Comparison of ENCODE assay signal across 16 mouse cellular contexts in genomic region chr11:30257085-30257484, GRCm38 (mm10). TPM values are rescaled to one million over a fixed set of nuclear protein-coding genes. Genes with fewer than 3 reads are reported as not detected.
DNase-seq lines count a peak whose midpoint lies in the region; ATAC-seq and TF ChIP-seq lines count a peak whose summit lies in the region.
"Had no signal": no experiment of that assay in that cellular context is flagged by ENCODE, and none has a peak within 500 bp of the region (broad histone marks: within the 10 kb centered on the region; RNA-seq: fewer than 3 reads in every experiment).

No protein-coding gene starts in this region.

- DNase-seq in heart, adult 2 months: no peak
- DNase-seq in heart, postnatal 36 days: no peak
- DNase-seq in kidney, postnatal 0 days (ENCODE audit: low spot score): peak; percentile 57
- no peak for DNase-seq in kidney, adult 8-10 months
- peak; percentile 60 for DNase-seq in lung, postnatal 0 days (ENCODE audit: low spot score)
- DNase-seq in lung, adult 18-20 months: no peak
- no peak for DNase-seq in spleen, postnatal 36 days (ENCODE audit: low spot score in 2 of 2)
- DNase-seq: adrenal gland, postnatal 36 days; B cell, adult 2 months; gastrocnemius, postnatal 10 days; layer of hippocampus, adult 9-11 months had no signal

- no peak overlapping the region for H3K9ac ChIP-seq in heart, adult 2 months (ENCODE audit: low read depth, low read length)
- H3K9ac ChIP-seq in kidney, postnatal 0 days (ENCODE audit: low read depth, low read length): no peak overlapping the region
- H3K9ac ChIP-seq in lung, postnatal 0 days (replicated peaks; ENCODE audit: low read depth): no peak overlapping the region
- H3K9ac ChIP-seq: embryonic facial prominence, embryonic 15.5 days; hindbrain, embryonic 13.5 days; limb, embryonic 12.5 days had no signal

- no peak for TF ChIP-seq CTCF in heart, adult 2 months (IDR thresholded peaks at IDR 0.05)
- TF ChIP-seq CTCF in kidney, postnatal 0 days (IDR thresholded peaks at IDR 0.05; ENCODE audit: low read depth): no peak
- no peak for TF ChIP-seq CTCF in lung, postnatal 0 days (IDR thresholded peaks at IDR 0.05)

- H3K4me2 ChIP-seq in kidney, postnatal 0 days (ENCODE audit: low read length): no peak overlapping the region
- H3K4me2 ChIP-seq in lung, postnatal 0 days (replicated peaks; ENCODE audit: low read depth, low read length): no peak overlapping the region
- peak overlapping the region; percentile 35 for H3K4me2 ChIP-seq in myocyte (ENCODE audit: low read depth)
- H3K4me2 ChIP-seq: embryonic facial prominence, embryonic 15.5 days; hindbrain, embryonic 13.5 days; limb, embryonic 12.5 days had no signal

- intact Hi-C loops in heart, adult 2 months (cut with DNase I): loop anchor here (2.0 kb wide), 1 partner anchor 96 kb away; no protein-coding TSS in a partner anchor
- intact Hi-C loops in heart, postnatal 36 days (cut with DNase I): no loop called here

- peaks cover 28% of the 10 kb centered on the region for H3K4me1 ChIP-seq in heart, adult 2 months (ENCODE audit: control insufficient read depth, insufficient read depth, low read length)
- peaks cover 8% of the 10 kb centered on the region; the same call in 1 of the 2 replicates for H3K4me1 ChIP-seq in kidney, postnatal 0 days (replicated peaks; ENCODE audit: insufficient read depth, low read length)
- peaks cover 16% of the 10 kb centered on the region; the same call in 1 of the 2 replicates for H3K4me1 ChIP-seq in lung, postnatal 0 days (ENCODE audit: insufficient read depth, low read depth, low read length)
- H3K4me1 ChIP-seq: forebrain, embryonic 10.5 days had no signal

- no peak overlapping the region for H3ac ChIP-seq in myocyte (ENCODE audit: control insufficient read depth, insufficient read length)

- TF ChIP-seq POLR2A in heart, adult 2 months (IDR thresholded peaks at IDR 0.05; ENCODE audit: insufficient read depth, low read depth, low read length): no peak
- no peak for TF ChIP-seq POLR2A in myocyte (IDR thresholded peaks at IDR 0.05; ENCODE audit: insufficient read length, low read depth)

- H3K4me3 ChIP-seq in heart, adult 2 months: peak overlapping the region; percentile 11
- no peak overlapping the region for H3K4me3 ChIP-seq in kidney, postnatal 0 days (replicated peaks; ENCODE audit: low read depth, low read length)
- no peak overlapping the region for H3K4me3 ChIP-seq in lung, postnatal 0 days (ENCODE audit: low read depth, low read length)
- no peak overlapping the region for H3K4me3 ChIP-seq in myocyte
- H3K4me3 ChIP-seq: embryonic facial prominence, embryonic 15.5 days; forebrain, embryonic 10.5 days; hindbrain, embryonic 13.5 days; limb, embryonic 12.5 days had no signal

- peaks cover 8% of the 10 kb centered on the region for H3K79me2 ChIP-seq in heart, adult 2 months (replicated peaks; ENCODE audit: control insufficient read depth, insufficient read depth, low read length)
- H3K79me2 ChIP-seq in myocyte (ENCODE audit: control insufficient read depth, insufficient read depth): peaks cover 98% of the 10 kb centered on the region

- H3K36me3 ChIP-seq in heart, adult 2 months (ENCODE audit: control insufficient read depth, insufficient read depth, low read length): peaks cover 61% of the 10 kb centered on the region
- no peaks in the 10 kb centered on the region for H3K36me3 ChIP-seq in kidney, postnatal 0 days (ENCODE audit: insufficient read depth, low read length)
- H3K36me3 ChIP-seq in lung, postnatal 0 days (ENCODE audit: insufficient read depth, low read length): no peaks in the 10 kb centered on the region
- H3K36me3 ChIP-seq in myocyte (ENCODE audit: control insufficient read depth, insufficient read depth): peaks cover 8% of the 10 kb centered on the region
- H3K36me3 ChIP-seq: embryonic facial prominence, embryonic 15.5 days; forebrain, embryonic 10.5 days; hindbrain, embryonic 13.5 days; limb, embryonic 12.5 days had no signal

- H3K27me3 ChIP-seq in heart, adult 2 months (ENCODE audit: control insufficient read depth, insufficient read depth, low read length): no peaks in the 10 kb centered on the region
- no peaks in the 10 kb centered on the region for H3K27me3 ChIP-seq in kidney, postnatal 0 days (ENCODE audit: insufficient read depth, low read length)
- H3K27me3 ChIP-seq in lung, postnatal 0 days (replicated peaks; ENCODE audit: insufficient read depth, low read length): no peaks in the 10 kb centered on the region
- H3K27me3 ChIP-seq in myocyte (ENCODE audit: control insufficient read depth, insufficient read depth, insufficient read length): no peaks in the 10 kb centered on the region
- H3K27me3 ChIP-seq: embryonic facial prominence, embryonic 15.5 days; hindbrain, embryonic 13.5 days; limb, embryonic 12.5 days had no signal

- H3K27ac ChIP-seq in heart, adult 2 months: peak overlapping the region; percentile 87
- no peak overlapping the region for H3K27ac ChIP-seq in kidney, postnatal 0 days
- no peak overlapping the region; the same call in 1 of the 2 replicates for H3K27ac ChIP-seq in lung, postnatal 0 days (ENCODE audit: low read length)
- H3K27ac ChIP-seq: forebrain, embryonic 10.5 days; limb, embryonic 12.5 days had no signal

- no peak for ATAC-seq in kidney, postnatal 0 days (replicated peaks; ENCODE audit: low FRiP score, low read depth)
- no peak for ATAC-seq in lung, postnatal 0 days

- H3K9me3 ChIP-seq in kidney, postnatal 0 days (replicated peaks; ENCODE audit: low read length): no peaks in the 10 kb centered on the region
- H3K9me3 ChIP-seq in lung, postnatal 0 days (ENCODE audit: low read length): no peaks in the 10 kb centered on the region
- H3K9me3 ChIP-seq: embryonic facial prominence, embryonic 15.5 days; forebrain, embryonic 10.5 days; hindbrain, embryonic 13.5 days; limb, embryonic 12.5 days had no signal

- TF ChIP-seq EP300 in heart, adult 2 months (IDR thresholded peaks at IDR 0.05; ENCODE audit: insufficient read depth, low read depth, low read length): no peak
- peak; percentile 27; the same call in 1 of the 2 replicates for TF ChIP-seq EP300 in lung, postnatal 0 days (IDR thresholded peaks at IDR 0.05)

TF ChIP-seq in myocyte, 11 proteins besides CTCF, POLR2A, EP300 and RAD21:
- no peak for TF ChIP-seq MYOG (IDR thresholded peaks at IDR 0.05; ENCODE audit: control insufficient read depth in 1 of 3, insufficient read depth in 1 of 3, insufficient read length in 2 of 3, low read depth in 2 of 3)
- TF ChIP-seq MAX (IDR thresholded peaks at IDR 0.05; ENCODE audit: low read depth): no peak
- no peak for TF ChIP-seq TCF12 (IDR thresholded peaks at IDR 0.05; ENCODE audit: insufficient read depth, poor library complexity, severe bottlenecking)
- no peak for TF ChIP-seq E2F4 (IDR thresholded peaks at IDR 0.05; ENCODE audit: insufficient read depth)
- TF ChIP-seq TCF3 (IDR thresholded peaks at IDR 0.05; ENCODE audit: insufficient read length, low read depth): no peak
- TF ChIP-seq POLR2AphosphoS2 (IDR thresholded peaks at IDR 0.05; ENCODE audit: insufficient read length, low read depth): no peak
- no peak for TF ChIP-seq MYOD1 (IDR thresholded peaks at IDR 0.05; ENCODE audit: control insufficient read depth in 1 of 3, insufficient read length in 2 of 3, low read depth in 2 of 3)
- TF ChIP-seq REST (IDR thresholded peaks at IDR 0.05; ENCODE audit: insufficient read depth, insufficient read length): no peak
- TF ChIP-seq USF1 (IDR thresholded peaks at IDR 0.05; ENCODE audit: low read depth): no peak
- no peak for TF ChIP-seq CEBPB (IDR thresholded peaks at IDR 0.05; ENCODE audit: insufficient read depth, poor library complexity, severe bottlenecking)
- TF ChIP-seq SRF (IDR thresholded peaks at IDR 0.05; ENCODE audit: control insufficient read depth, insufficient read length, low read depth): no peak
TF ChIP-seq in myocyte: peak in this region for 0.

RNA-seq across cellular contexts. Expression of gene Sptbn1, which starts 10.9 kb away (rescaled TPM):
- 100 to 1,000 TPM; 509 to 570 TPM for total RNA-seq in heart, adult 2 months (2021)
- 169 and 246 TPM in 2 replicates for polyA plus RNA-seq in heart, adult 2 months (2012; rRNA removed)
- 100 to 1,000 TPM; 527 to 592 TPM for total RNA-seq in heart, postnatal 36 days (2021)
- polyA plus RNA-seq in kidney, postnatal 0 days (2015; fragmentation: Nextera tagmentation; extraction: Ambion mirVana): 117 and 119 TPM in 2 replicates
- polyA plus RNA-seq in lung, postnatal 0 days (2015; fragmentation: Nextera tagmentation; extraction: Ambion mirVana): 220 and 256 TPM in 2 replicates
- 85.4 TPM for polyA plus RNA-seq in myocyte (2012; fragmentation: generic; extraction: Trizol)

Comparison
In these comparisons a context has a peak if more than half of its experiments do, and no peak if none do; other contexts are left out.
1. DNase-seq: peak in kidney, postnatal 0 days (single experiment) and lung, postnatal 0 days (single experiment); none in heart, adult 2 months (0 of 2), heart, postnatal 36 days (0 of 2), kidney, adult 8-10 months (0 of 2), lung, adult 18-20 months (0 of 2) and spleen, postnatal 36 days (0 of 2).